Mouse (Mus musculus) MEL (cell line): Measurements from ENCODE around the gene Lhpp.

ENCODE experiments used
- CTCF ChIP-seq, 3 experiments: IDR thresholded peaks in 2 of 3; conservative IDR thresholded peaks in 1 of 3; 2 replicates each; pipeline ENCODE4 v1.5.1; 2011 to 2012; ENCODE audit warnings: low read length in 3 of 3, low read depth in 2 of 3, mild to moderate bottlenecking in 2 of 3, improper control_type of control experiment in 1 of 3, inconsistent platforms in 1 of 3, mixed read lengths in 1 of 3, moderate library complexity in 1 of 3; ENCODE audit not compliant: control insufficient read depth in 1 of 3, insufficient read depth in 1 of 3, poor library complexity in 1 of 3, severe bottlenecking in 1 of 3
- GATA1 ChIP-seq: IDR thresholded peaks from 2 replicates; pipeline ENCODE4 v1.6.1; 2011; ENCODE audit warnings: low read depth, low read length, improper control_type of control experiment
- POLR2A ChIP-seq, 2 experiments: IDR thresholded peaks; 2 replicates each; pipeline ENCODE4 v1.6.1; 2011 to 2012; ENCODE audit warnings: low read length in 2 of 2, mild to moderate bottlenecking in 2 of 2, control low read depth in 1 of 2, improper control_type of control experiment in 1 of 2, low read depth in 1 of 2, moderate library complexity in 1 of 2; ENCODE audit not compliant: control insufficient read depth in 1 of 2, insufficient read depth in 1 of 2, poor library complexity in 1 of 2
- TAL1 ChIP-seq: IDR thresholded peaks from 2 replicates; pipeline ENCODE4 v1.6.1; 2012; ENCODE audit warnings: mild to moderate bottlenecking, inconsistent platforms, low read length, moderate library complexity, mixed read lengths
- ZNF384 ChIP-seq: IDR thresholded peaks from 2 replicates; pipeline ENCODE4 v1.6.1; 2012; ENCODE audit warnings: low read depth, mild to moderate bottlenecking, inconsistent platforms, low read length, improper control_type of control experiment

DNA sequence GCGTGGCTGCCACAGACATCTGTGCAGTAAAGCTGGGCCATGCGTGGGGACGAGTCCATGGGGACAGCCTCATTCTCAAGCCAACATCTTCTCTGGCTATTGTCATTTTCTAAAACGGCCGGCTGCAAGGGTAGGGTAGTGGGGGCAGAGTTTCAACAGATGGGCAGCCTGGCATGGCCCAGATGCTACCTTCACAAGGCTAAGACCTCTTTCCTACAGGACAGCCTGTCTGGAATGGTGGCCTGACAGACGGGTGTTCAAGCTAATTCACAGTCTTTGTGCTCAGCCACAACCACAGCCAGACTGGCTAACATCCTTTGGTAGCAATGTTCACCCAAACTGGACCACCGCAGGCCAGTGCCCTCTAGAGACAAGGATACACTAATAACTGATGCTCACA is 120.1 kb downstream of the Lhpp start:
- TF ChIP-seq GATA1 (no peak), TAL1 (no peak), POLR2A (IDR thresholded peaks at IDR 0.05; ENCODE audit: control insufficient read depth in 1 of 2, insufficient read depth in 1 of 2, low read depth in 1 of 2, low read length in 2 of 2, poor library complexity in 1 of 2) (no peak), CTCF (IDR thresholded peaks at IDR 0.05 in 2 of 3, conservative IDR thresholded peaks at IDR 0.05 in 1 of 3; ENCODE audit: control insufficient read depth in 1 of 3, insufficient read depth in 1 of 3, low read depth in 2 of 3, low read length in 3 of 3, poor library complexity in 1 of 3, severe bottlenecking in 1 of 3) (no peak), ZNF384 (no peak)
